Mouse (Mus musculus) lung, adult 2 months (tissue): ENCODE results near the gene Col6a6. TPM values are rescaled to one million over a fixed set of nuclear protein-coding genes. Genes with fewer than 3 reads are reported as not detected.
A peak's percentile ranks its signal among the peaks of the same experiment; 100 is the strongest.

Experiments
- DNase-seq: peaks from one replicate; pipeline ENCODE4 v3.0.0; 2022
- H3K4me1 ChIP-seq: fragments of 200-500 bp; 2 replicates; pipeline ENCODE4 v1.6.1; 2011; ENCODE audit warnings: low read length; ENCODE audit not compliant: control insufficient read depth, insufficient read depth
- H3K4me3 ChIP-seq: fragments of 200-500 bp; replicated peaks from 2 replicates; pipeline ENCODE3; 2011; ENCODE audit warnings: low read depth, mild to moderate bottlenecking, control low read depth, low read length; ENCODE audit errors: extremely low read depth
- CTCF ChIP-seq: fragments of 200-500 bp; IDR thresholded peaks from 2 replicates; pipeline ENCODE4 v1.5.1; 2011; ENCODE audit warnings: mild to moderate bottlenecking, low read length, control low read depth; ENCODE audit not compliant: insufficient read depth
- POLR2A ChIP-seq: fragments of 200-500 bp; IDR thresholded peaks from 2 replicates; pipeline ENCODE4 v1.6.1; 2011; ENCODE audit warnings: low read depth, mild to moderate bottlenecking, control low read depth, low read length, borderline replicate concordance; ENCODE audit errors: extremely low read depth
- WGBS: fragments of 180-500 bp; shearing (Covaris S2); methylation state at CpG from one replicate; pipeline ENCODE4 v1.1.7; 2018; 5-methylcytosine and 5-hydroxymethylcytosine counted together
- polyA plus RNA-seq: library from polyadenylated mRNA; depleted of rRNA; stranded (reverse); fragments of >200 nt; gene quantifications from 2 replicates; pipeline ENCODE4 v1.2.3, GENCODE M21; 2012

Col6a6 gene
- polyA plus RNA-seq, 1 experiment: 0.36 TPM

DNA sequence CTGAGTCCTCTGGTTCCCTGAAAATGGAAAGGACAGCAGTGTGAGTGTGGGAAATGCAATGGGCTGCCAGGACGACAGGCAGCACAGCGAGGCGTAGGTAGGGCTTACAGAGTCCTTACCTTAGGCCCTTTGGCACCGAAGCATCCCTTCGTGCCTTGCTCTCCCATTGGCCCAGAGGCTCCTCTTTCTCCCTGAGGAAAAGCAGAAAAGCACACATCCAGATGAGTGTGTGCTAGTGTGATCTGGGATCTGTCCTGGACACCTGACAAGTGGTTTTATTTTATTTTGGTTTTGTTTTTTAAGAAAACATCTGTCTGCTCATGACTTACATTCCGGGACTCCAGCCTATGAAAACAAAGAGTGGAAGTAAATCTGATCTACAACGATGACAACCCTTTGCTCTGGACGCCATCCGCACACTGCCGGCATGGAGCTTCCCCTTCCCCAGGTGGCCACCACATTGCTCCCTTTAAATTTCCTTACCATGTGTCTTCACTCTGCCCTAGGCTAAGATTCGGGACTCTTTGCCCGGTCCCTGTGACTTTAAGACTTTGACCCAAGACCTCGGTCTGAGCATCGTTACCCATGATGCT, 69.7 kb downstream of the Col6a6 start:
- TF ChIP-seq POLR2A (no peak), CTCF (no peak)
- H3K4me1 ChIP-seq: peaks cover 4% of the 10 kb centered on the region; the same call in 1 of the 2 replicates
- 83% methylated on average over 14 of the region's 14 CpGs for WGBS
- no peak overlapping the region for H3K4me3 ChIP-seq
- DNase-seq: no peak

DNA sequence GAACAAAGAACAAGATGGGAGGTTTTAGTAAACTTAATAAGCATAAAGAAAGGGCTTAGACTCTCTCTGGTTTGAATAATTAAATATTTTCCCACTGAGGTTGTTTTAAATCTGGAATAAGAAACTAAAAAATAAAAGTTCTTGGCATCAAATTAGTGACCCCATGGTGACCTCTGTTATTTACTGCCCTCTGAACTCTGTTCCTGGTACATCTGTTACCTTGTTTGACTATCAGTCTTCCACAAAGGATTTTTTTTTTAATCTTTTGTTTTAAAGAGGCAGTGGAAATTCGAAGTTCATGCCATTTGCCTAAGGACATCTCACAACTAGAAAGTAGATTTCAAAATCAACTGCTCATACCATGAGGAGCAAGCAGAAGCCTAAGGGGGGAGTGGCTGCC, 73.7 kb downstream of the Col6a6 start:
- TF ChIP-seq POLR2A: no peak
- TF ChIP-seq CTCF: no peak
- Histone ChIP-seq H3K4me3 (no peak overlapping the region), H3K4me1 (no peaks in the 10 kb centered on the region)
- no peak for DNase-seq
- 42% methylated on average over 1 of the region's 1 CpGs for WGBS

DNA sequence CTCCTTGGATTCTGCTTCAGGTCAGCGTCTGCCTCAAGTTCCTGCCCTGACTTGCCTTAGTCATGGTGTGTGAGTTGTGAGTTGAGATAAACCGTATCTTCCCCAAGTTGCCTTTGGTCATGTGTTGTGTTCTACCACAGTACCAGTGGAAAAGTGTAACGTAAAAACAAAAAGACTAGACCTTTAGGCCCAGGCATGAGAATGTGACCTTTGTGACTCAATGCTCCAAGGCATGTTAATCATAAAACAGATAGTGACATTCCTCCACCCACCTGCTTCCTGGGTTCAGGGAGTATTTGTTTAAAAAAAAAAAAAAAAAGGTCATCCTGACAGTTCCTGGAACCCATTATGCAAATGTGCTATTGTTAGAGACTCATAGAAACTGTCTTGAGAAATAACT, 82.1 kb downstream of the Col6a6 start:
- Histone ChIP-seq H3K4me1 (no peaks in the 10 kb centered on the region), H3K4me3 (no peak overlapping the region)
- 85% methylated on average over 3 of the region's 3 CpGs for WGBS
- TF ChIP-seq POLR2A (no peak), CTCF (no peak)
- no peak for DNase-seq

DNA sequence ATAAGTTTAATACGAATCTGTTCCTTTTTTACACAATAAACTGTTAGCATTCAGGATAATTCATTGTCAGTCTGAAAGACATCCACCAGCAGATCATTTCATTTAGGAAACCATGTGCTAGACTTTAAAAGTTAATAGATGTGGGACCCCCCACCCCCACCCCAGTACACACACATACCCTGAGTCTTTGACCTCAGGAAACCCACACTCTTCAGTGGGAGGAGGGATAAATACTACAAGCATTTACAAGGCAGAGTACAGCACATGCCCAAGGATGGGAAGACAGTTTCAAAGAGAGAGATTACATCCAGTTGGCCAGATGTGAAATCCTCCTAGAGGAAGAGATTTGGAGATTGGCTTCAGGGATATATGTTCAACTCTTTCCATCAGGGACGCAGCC, 87.5 kb downstream of the Col6a6 start:
- TF ChIP-seq POLR2A (no peak), CTCF (no peak)
- DNase-seq: no peak
- WGBS: 83% methylated on average over 2 of the region's 2 CpGs
- Histone ChIP-seq H3K4me1 (no peaks in the 10 kb centered on the region), H3K4me3 (no peak overlapping the region)

DNA sequence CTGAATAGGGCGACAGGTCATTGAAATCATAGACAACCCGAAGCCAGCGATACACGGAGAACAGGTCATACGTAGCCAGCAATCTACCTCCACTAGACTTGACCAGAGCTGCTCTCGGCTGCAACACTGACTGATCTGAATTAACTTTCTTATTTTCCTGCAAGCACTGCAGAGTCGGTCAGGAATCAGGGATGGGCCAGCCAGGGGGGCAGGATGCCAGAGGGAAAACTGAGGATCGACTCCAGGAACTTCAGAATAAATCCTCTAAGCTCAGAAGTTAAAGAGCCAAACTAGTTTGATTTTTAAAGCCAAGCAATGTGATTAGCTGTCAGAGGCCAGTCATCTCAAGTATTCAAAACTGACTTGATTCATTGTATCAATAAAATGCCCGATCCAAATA, 88.5 kb downstream of the Col6a6 start:
- WGBS: 78% methylated on average over 9 of the region's 9 CpGs
- TF ChIP-seq POLR2A: no peak
- TF ChIP-seq CTCF: no peak
- no peaks in the 10 kb centered on the region for H3K4me1 ChIP-seq
- DNase-seq: no peak
- H3K4me3 ChIP-seq: no peak overlapping the region

DNA sequence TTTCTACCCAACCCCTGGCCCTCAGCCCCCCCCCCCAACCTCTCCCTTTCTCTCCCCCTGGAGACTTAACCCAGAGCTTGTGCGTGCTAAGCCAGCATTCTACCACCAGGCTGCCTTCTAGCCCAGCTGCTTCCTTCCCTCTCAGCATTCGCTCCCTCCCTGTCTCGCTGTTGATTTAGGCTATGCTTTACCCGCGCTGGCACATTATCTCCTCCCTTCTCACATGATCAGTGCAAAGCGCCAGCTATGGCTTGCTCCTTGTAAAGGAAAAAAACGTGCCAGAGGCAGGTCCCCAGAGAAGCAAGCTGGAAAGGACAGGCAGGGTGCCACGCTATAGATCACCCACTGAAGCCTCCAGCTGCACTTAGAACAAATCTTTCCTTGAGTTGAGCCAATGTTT, 90.5 kb downstream of the Col6a6 start:
- DNase-seq: no peak
- H3K4me3 ChIP-seq: no peak overlapping the region
- TF ChIP-seq CTCF (peak; percentile 52; the same call in 1 of the 2 replicates), POLR2A (no peak)
- WGBS: 34% methylated on average over 8 of the region's 8 CpGs
- H3K4me1 ChIP-seq: no peaks in the 10 kb centered on the region

DNA sequence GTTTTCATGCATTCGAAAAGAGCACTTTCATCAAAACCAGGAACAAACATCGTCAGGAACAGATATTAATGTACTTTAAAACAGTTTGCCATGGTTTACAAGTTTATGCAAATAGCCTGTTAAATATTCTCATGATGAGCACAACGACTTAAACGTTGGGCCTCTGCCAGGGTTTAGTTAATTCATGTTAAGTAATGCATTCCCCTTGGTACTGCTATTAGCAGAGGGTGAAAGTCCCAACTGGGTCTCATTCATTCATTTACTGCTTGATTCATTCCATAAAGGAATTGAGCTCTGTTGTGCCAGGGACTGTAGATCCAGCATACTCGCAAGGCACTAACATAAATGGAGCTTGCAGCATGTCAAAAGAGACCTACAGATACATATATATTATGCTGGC, 92.8 kb downstream of the Col6a6 start:
- Histone ChIP-seq H3K4me1 (no peaks in the 10 kb centered on the region), H3K4me3 (no peak overlapping the region)
- WGBS: 78% methylated on average over 5 of the region's 5 CpGs
- no peak for TF ChIP-seq CTCF
- TF ChIP-seq POLR2A: no peak
- DNase-seq: no peak

DNA sequence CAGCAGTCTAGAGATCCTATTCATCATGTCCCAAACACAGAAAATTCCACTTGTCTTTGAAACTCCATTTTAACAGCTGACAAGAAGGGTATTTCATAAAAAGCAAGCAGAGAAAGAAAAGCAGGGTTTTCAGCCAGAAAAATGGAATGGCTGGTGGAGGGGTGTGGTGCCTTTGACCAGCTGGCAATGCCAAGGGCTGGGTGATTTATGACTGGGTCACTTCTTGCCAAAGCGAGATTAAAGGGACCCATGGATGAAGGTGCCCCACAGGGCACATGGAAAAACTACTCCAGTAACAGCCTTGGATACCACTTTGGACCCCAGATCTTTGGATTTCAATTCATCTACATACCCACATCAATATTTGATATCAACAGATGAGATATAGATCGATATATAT, 93.3 kb downstream of the Col6a6 start:
- TF ChIP-seq POLR2A (no peak), CTCF (no peak)
- no peaks in the 10 kb centered on the region for H3K4me1 ChIP-seq
- H3K4me3 ChIP-seq: no peak overlapping the region
- DNase-seq: no peak
- WGBS: 69% methylated on average over 2 of the region's 2 CpGs

DNA sequence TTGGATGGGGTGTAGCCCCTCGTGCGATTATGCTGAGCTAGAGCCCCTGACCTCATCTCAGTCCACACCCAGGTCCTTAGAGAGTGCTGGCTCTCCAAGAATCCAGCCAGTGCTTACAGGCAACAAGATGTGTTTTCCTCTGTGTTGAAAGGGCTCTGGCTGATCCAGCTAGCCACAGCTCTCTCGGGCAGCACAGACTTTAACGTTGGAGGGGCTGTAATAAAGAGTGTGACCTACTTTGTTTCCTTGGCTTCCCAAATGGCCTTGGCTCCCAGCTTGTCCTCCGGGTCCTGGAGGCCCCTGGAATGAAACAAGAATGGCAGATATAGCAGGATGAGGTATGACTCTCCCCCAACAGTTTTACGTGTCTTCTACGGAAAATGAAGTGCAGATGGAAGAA, 96.0 kb downstream of the Col6a6 start:
- TF ChIP-seq POLR2A (no peak), CTCF (no peak)
- 61% methylated on average over 7 of the region's 7 CpGs for WGBS
- no peaks in the 10 kb centered on the region for H3K4me1 ChIP-seq
- no peak overlapping the region for H3K4me3 ChIP-seq
- DNase-seq: no peak

DNA sequence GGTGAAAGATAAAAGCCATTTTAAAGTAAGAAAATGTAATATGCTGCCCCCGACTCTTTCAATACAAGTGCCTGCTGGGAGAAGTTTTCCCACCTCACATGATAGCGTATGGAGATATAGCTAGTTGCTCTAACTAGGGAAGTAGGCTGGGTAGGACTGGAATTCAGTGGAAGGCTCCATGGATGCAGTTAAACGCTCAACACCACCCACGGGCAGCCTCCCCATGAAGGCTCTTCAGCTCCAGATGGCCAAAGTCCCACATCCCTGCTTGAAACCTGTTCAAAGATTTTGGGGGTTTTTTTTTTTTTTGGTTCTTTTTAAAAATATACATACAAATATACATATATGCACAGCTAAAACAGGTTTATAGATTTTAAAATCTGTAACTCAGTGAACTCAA, 107.5 kb downstream of the Col6a6 start:
- TF ChIP-seq CTCF (no peak), POLR2A (no peak)
- WGBS: 78% methylated on average over 4 of the region's 4 CpGs
- no peak for DNase-seq
- Histone ChIP-seq H3K4me3 (no peak overlapping the region), H3K4me1 (no peaks in the 10 kb centered on the region)
